Mouse (Mus musculus): ENCODE results near the gene Tdrd3.

Gene Tdrd3

GRCm38 (mm10) chr14:87451645-87452443, 35.4 kb downstream of the Tdrd3 start:
- DNase-seq (ENCODE audit: low spot score in 2 of 2), result peak; percentile 63 to 68

GRCm38 (mm10) chr14:87455630-87456175, 39.3 kb downstream of the Tdrd3 start:
- no peak for DNase-seq (ENCODE audit: low spot score in 2 of 2)

- no peak for DNase-seq (ENCODE audit: low spot score in 2 of 2)
These were observed 43.3 kb downstream of the Tdrd3 start for GRCm38 (mm10) chr14:87459777-87460176.

DNA sequence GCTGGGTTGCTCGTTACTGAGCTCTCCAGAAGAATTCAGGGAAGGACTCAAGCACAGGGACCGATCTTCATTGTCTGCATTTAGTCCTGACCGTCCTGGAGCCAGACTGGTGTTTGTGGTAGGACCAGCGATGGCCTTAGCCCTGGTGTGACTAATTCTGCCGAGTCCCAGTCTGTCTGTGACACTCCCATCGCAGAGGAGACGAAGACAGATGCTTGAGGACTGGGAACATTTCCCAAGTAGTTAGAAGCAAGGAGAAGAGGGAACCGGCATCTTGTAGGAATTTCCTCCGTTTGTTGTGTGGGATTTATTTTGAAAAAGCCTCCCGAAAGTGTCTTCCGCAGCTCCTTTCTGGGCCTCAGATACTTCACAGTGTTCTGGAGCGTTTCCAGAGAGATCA, 45.1 kb downstream of the Tdrd3 start:
- DNase-seq (ENCODE audit: low spot score in 2 of 2), result no peak

DNA sequence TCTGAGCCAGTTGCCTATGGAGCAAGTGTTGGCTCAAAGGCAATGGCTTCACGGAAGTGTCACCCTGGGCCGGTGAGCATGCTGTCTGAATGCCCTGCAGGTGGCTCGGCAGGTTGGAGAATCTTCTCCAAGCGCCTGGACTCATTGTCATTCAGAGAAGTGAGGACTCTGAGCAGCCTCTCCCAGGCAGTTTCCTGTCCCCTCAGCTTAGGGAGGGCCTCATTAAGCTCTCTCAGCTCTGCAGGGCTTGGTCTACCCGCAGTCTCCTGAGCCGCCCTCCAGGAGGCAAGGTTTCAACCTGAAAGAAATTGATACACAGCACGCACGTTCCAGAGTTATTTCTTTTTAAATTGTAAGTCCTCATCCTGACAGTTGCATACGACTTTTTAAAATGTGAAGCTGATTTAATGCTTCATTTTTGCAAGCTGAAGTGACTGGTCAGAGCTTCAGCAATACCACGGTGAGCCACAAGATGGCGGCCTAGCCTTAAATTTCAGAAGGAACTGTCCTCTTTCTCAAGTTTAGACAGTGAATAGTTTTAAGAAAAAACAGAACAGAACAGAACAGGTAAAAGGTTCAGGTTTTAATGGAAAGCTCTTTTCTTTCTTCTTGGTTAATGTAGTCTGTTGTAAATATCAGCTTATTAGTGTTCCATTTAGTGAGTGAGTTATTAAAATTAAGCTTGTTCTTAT, 47.7 kb downstream of the Tdrd3 start:
- peak; percentile 80 to 92 for DNase-seq (ENCODE audit: low spot score in 2 of 2)

- DNase-seq (ENCODE audit: low spot score in 2 of 2), result no peak
These were observed 48.2 kb downstream of the Tdrd3 start for GRCm38 (mm10) chr14:87464655-87465054.

DNA sequence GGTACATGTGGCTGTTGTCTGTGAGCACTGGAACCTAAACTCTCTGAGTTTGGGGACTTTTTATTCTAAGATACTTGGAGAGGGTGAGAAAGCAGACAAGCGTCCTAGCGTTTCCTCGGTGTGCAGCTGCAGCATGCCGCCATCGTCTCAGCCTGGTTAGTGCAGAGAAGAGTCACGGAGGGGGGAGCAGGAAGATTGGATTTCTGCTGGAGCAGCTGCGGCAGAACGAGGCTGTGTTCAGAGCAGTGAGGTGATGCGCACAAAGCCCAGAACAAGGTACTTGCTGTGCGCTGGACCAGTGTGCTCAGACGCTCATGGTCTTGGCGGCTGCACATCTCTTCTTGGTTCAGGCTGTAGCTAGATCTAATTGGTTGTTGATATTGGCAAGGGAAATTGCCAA, 51.1 kb downstream of the Tdrd3 start:
- DNase-seq (ENCODE audit: low spot score in 2 of 2), result no peak

DNA sequence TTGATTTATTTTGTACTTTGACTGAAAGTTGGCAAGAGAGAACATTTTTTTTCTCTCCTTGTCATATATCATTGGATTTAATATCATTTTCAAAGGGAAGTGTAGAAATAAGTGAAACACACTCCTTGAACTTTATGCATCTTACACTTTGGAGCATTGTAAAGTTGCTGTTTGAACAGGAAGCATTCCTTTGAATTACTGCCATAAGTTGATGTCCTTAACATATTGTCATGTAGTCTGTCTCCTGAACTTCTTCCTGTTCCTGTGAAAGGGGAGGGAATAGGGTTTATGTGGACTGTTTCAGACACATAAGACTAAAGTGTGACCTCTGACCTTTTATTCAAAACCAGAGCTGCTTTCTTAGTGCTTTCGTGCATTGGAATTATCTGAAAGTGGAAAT, 55.1 kb downstream of the Tdrd3 start:
- no peak for DNase-seq (ENCODE audit: low spot score in 2 of 2)

DNA sequence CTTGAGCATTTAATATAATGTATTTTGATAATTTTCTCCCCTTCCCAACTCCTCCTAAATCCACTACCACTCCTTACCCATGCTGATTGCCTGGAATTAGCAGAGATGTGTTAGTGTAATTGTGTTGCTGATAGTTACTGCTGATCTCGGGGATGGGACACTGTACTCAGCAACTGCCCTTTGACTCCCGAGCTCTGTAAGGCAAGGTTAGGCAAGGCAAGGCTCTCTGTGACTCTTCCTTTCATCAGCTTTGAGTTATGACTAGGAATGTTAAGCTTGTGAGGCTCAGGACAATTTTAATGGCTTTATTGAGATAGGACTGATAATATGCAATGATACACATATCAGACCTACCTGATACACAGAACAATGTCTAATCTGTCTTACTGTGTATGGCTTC, 56.3 kb downstream of the Tdrd3 start:
- no peak for DNase-seq (ENCODE audit: low spot score in 2 of 2)

- no peak for DNase-seq (ENCODE audit: low spot score in 2 of 2)
These were observed 59.4 kb downstream of the Tdrd3 start for GRCm38 (mm10) chr14:87475721-87476359.

- DNase-seq (ENCODE audit: low spot score in 2 of 2), result no peak
These were observed 62.0 kb downstream of the Tdrd3 start for GRCm38 (mm10) chr14:87478339-87478951.

GRCm38 (mm10) chr14:87485888-87486287, 69.4 kb downstream of the Tdrd3 start:
- no peak for DNase-seq (ENCODE audit: low spot score in 2 of 2)

DNA sequence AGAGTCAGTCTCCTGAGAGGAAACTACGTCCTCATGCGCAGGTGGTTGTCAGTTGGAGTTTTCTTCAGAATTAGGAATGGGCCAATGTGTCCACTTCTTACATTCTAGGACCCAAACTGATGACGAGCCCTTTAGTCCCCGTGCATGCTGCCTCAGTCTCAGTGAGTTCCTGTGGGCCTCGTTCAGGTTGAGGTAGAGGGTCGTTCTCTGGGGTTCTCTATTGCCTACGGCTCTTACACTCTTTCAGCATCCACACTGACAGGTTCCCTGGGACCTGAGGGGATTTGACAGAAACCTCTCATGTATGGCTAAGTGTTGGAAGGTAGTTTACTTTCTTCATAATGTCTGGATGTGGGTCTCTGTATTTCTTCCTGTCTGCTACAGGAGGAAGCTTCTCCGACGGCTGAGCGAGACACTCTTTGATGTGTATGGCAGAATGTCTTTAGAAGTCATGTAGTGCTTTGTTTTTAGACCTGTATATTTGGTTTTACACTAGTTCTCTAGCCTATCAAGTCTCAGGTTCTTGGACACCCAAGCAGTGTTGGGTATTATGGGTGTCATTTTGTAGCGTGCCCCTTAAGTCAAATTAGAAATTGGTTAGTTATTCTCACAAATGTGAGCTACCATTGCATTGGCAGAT, 81.6 kb downstream of the Tdrd3 start:
- DNase-seq (ENCODE audit: low spot score in 2 of 2), result no peak

DNA sequence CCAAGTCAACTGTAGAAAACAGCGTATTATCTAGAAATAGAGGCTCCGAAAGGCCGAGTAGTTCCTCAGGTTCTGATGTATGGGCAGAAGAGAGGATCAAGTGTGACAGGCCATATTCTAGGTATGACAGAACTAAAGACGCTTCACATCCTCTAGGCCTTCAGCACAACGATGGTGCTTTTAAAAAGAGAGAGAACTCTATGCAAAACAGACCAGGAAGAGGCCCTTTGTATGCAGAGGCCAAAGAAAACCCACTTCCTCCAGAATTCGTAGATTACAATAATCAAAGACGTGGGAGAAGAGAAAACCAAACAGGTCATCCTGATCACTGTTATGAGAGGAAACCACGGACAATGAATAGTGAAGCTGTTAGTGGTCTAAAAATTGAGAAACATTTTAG, 89.5 kb downstream of the Tdrd3 start:
- no peak for DNase-seq (ENCODE audit: low spot score in 2 of 2)

DNA sequence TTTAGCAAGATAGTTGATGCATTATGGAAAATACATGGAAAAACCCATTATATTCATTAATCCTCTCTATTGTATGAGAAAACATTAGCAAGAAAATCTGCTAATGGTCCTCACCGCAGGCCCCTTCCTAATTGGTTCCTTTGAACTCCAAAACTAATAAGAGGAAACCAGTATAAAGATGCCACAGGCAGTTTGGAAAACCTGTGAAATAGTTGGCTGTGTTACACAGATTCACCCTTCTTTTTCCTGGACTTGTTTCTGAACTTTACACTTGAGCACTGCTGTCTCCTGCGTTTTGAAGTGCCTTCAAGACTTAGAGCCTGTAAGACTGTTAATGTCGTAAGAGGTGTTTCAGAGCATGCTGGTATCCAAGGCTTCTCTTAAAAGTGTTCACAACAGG, 98.8 kb downstream of the Tdrd3 start:
- DNase-seq (ENCODE audit: low spot score in 2 of 2), result no peak

DNA sequence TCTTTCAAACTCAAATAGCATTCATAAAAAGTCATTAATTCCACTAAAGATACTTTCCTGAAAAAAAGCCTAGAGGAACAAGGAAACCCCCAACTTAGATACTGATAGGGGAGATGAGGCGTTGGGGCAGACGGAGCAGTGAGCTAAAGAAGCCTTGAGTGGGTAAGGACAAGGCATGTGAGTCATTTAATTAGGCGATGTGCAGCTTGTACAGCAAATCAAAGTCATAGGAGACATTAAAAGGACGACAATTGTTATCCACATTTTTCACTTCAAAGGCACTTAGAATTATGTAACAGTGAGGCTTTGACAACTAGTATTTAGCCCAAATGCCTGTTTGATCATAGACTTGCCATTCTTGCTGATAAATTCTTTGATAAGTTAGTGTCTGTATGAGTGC, 100.9 kb downstream of the Tdrd3 start:
- no peak for DNase-seq (ENCODE audit: low spot score in 2 of 2)

DNA sequence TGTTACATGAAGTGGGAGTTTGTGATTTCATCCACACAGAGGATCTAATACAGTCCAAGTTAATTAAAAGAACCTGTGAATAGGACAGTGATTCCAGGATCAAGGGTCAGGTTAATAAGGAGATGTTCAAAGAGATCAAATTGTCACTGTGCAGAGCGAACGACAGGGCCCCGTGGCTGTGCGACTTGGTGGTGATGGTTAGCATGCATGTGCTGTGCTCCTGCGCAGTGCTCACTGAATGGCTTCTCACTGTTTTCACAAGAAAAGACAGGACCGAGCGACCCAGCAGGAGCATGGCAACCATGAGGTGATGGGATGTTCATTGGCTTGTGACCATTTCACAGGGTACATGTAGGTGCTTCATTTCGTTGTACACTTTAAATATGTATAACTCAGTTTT, 115.4 kb downstream of the Tdrd3 start:
- no peak for DNase-seq (ENCODE audit: low spot score in 2 of 2)

- no peak for DNase-seq (ENCODE audit: low spot score in 2 of 2)
These were observed 120.8 kb downstream of the Tdrd3 start for GRCm38 (mm10) chr14:87537127-87537819.

DNA sequence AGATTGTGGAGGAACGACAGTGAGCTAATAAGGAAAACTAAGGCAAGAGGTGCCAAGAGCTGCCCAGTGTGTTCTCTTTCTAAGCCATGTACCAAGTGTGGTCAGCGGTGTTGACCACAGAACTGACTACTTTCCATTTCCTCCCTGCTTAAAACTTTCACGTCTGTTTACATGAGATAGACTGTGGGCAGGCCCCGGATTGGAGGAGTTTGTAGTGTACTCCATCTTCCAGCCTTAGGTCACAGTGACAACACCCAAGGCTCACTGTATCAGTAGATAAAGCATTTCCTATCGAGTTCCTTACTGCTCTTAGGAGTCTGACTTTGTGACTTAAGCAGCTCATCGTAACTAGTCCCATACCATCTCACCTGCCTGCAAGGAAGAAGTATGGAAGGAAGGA, 133.5 kb downstream of the Tdrd3 start:
- no peak for DNase-seq (ENCODE audit: low spot score in 2 of 2)

GRCm38 (mm10) chr14:87552211-87552610, 135.8 kb downstream of the Tdrd3 start:
- no peak for DNase-seq (ENCODE audit: low spot score in 2 of 2)

GRCm38 (mm10) chr14:87563841-87564240, 147.4 kb downstream of the Tdrd3 start:
- no peak for DNase-seq (ENCODE audit: low spot score in 2 of 2)

Data from frontal cortex, postnatal 25 days (tissue).